Mouse (Mus musculus) ES-E14 (cell line): ENCODE measurements at regions not wholly inside any gene's neighbourhood (a gene's known extent, or its start where the extent isn't known, plus 50 kb on each side); places are given as distances from the start of the nearest gene placed in this dataset.

ENCODE experiments used
- DNase-seq: peaks from one replicate; pipeline ENCODE4 v3.0.0-alpha.2; 2013; ENCODE audit warnings: low read depth, low spot score
- H3K27ac ChIP-seq: 2 replicates; pipeline ENCODE4 v1.5.1; 2012; ENCODE audit warnings: low read depth, mild to moderate bottlenecking, low read length, moderate library complexity, mixed read lengths; ENCODE audit not compliant: poor library complexity, insufficient read depth, severe bottlenecking
- H3K36me3 ChIP-seq: 2 replicates; pipeline ENCODE4 v1.6.1; 2012; ENCODE audit warnings: mild to moderate bottlenecking, low read length, moderate library complexity, mixed read lengths; ENCODE audit not compliant: control insufficient read depth, poor library complexity, insufficient read depth, severe bottlenecking
- H3K4me1 ChIP-seq, 2 experiments: fragments of 150-350 bp in 1 of 2; sonication (generic) in 1 of 2; 2 replicates each; pipeline ENCODE4 v1.6.1; 2012; ENCODE audit warnings: low read length in 2 of 2, mild to moderate bottlenecking in 1 of 2, mixed read lengths in 1 of 2; ENCODE audit not compliant: control insufficient read depth in 2 of 2, insufficient read depth in 2 of 2, poor library complexity in 1 of 2
- H3K4me3 ChIP-seq, 2 experiments: fragments of 150-350 bp in 1 of 2; sonication (generic) in 1 of 2; 2 replicates each; pipeline ENCODE4 v1.5.1; 2012; ENCODE audit warnings: low read length in 2 of 2, low read depth in 1 of 2, mild to moderate bottlenecking in 1 of 2, mixed read lengths in 1 of 2; ENCODE audit not compliant: insufficient read depth in 1 of 2, poor library complexity in 1 of 2, severe bottlenecking in 1 of 2
- H3K9ac ChIP-seq: 2 replicates; pipeline ENCODE4 v1.6.1; 2012; ENCODE audit warnings: low read depth, mild to moderate bottlenecking, low read length, mixed read lengths; ENCODE audit not compliant: poor library complexity, insufficient read depth, severe bottlenecking
- H3K9me3 ChIP-seq: fragments of 150-350 bp; sonication (generic); 2 replicates; pipeline ENCODE4 v1.6.1; 2012; ENCODE audit warnings: low read depth, mild to moderate bottlenecking, low read length; ENCODE audit not compliant: control insufficient read depth, insufficient read depth
- CHD2 ChIP-seq: IDR thresholded peaks from 2 replicates; pipeline ENCODE4 v1.6.1; 2014; ENCODE audit warnings: mild to moderate bottlenecking, low read depth, low read length, inconsistent platforms
- HCFC1 ChIP-seq: IDR thresholded peaks from 2 replicates; pipeline ENCODE4 v1.6.1; 2012; ENCODE audit warnings: low read length, inconsistent platforms, borderline replicate concordance; ENCODE audit not compliant: insufficient read depth
- MAFK ChIP-seq: IDR thresholded peaks from 2 replicates; pipeline ENCODE4 v1.6.1; 2014; ENCODE audit warnings: mild to moderate bottlenecking, low read depth, low read length, inconsistent platforms; ENCODE audit not compliant: insufficient read depth
- ZC3H11A ChIP-seq: IDR thresholded peaks from 2 replicates; pipeline ENCODE4 v1.6.1; 2012; ENCODE audit warnings: low read depth, mild to moderate bottlenecking, inconsistent platforms, low read length, borderline replicate concordance
- ZNF384 ChIP-seq: IDR thresholded peaks from 2 replicates; pipeline ENCODE4 v1.6.1; 2012; ENCODE audit warnings: low read depth, low read length, inconsistent platforms
- in situ Hi-C, 2 experiments: fragments of 600-800 bp; cut with MboI; formaldehyde crosslinking; loops; one replicate each; pipeline ENCODE4 v1.15.1; 2025; ENCODE audit warnings: low sequenced_read_pairs in 2 of 2, inconsistent platforms in 1 of 2; ENCODE audit not compliant: unreplicated experiment in 2 of 2

DNA sequence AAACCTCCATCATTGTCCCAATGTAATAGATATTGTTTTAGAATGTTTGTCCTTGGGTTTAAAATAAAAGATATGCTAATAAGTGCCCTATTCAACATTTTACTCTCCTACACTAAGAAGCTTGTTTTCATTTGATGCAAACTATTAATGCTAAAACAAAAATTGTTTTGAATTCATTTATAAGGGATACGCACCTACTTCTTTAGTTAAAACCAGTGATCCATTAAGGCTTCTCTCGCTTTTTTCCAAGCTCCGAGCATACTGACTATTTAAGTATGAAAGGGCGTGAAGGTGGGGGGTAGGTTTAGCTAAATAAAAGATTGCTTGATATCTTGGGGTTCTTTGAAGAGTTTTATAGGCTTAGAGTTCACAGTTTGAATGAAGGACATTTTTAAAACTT, 195.1 kb downstream of the Nr2f2 start:
- no peak overlapping the region for H3K4me3 ChIP-seq
- H3K36me3 ChIP-seq, result no peaks in the 10 kb centered on the region
- H3K9ac ChIP-seq, result no peak overlapping the region
- DNase-seq, result no peak
- no peak overlapping the region for H3K27ac ChIP-seq
- H3K4me1 ChIP-seq, result no peaks in the 10 kb centered on the region
- in situ Hi-C loops, result no loop called here
- H3K9me3 ChIP-seq, result no peaks in the 10 kb centered on the region
- TF ChIP-seq MAFK (no peak), HCFC1 (no peak), ZC3H11A (no peak), ZNF384 (no peak), CHD2 (no peak)

DNA sequence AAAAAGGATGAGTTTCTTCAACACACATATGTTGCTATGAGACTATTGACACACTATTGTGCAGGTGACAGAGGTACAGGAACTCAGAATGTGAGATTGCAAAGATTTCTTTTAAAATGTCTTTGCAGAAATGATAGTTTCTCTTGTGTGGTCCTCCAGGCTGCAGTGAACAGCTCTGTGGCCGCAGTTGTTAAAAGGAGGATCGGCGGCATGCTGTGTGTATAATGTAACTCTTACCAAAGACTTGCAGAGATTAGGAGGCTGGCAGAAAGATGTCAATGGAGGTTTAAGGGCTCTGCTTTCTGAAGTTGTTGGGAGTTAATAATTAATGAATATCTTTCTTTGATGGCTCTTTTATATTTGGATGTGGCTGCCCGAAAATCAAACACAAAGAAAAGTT, 198.5 kb downstream of the Nr2f2 start:
- Histone ChIP-seq H3K4me1 (no peaks in the 10 kb centered on the region), H3K9me3 (no peaks in the 10 kb centered on the region), H3K36me3 (no peaks in the 10 kb centered on the region), H3K4me3 (no peak overlapping the region), H3K9ac (no peak overlapping the region), H3K27ac (no peak overlapping the region)
- in situ Hi-C loops, result no loop called here
- no peak for DNase-seq
- TF ChIP-seq CHD2 (no peak), ZNF384 (no peak), MAFK (no peak), HCFC1 (no peak), ZC3H11A (no peak)

DNA sequence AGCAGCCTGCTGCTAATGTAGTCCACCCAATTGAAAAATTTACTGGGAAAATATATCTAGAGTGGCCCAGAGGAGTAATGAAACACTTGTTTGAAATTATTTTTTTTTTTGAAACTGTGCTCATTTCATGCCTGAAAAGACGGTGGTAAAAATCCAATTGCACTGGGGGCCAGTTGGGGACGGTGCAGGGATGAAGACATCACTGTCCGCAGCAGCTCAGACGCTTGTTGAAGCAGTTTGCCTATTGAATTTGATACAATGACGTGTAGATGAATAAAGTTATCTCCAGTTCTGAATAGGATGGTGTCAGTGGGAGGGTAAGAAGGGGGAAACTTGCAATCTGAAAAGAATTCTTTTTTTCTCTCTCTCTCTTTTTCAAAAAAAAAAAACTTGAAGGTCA, 200.5 kb downstream of the Nr2f2 start:
- TF ChIP-seq ZC3H11A (no peak), ZNF384 (no peak), CHD2 (no peak), HCFC1 (no peak), MAFK (no peak)
- in situ Hi-C loops, result no loop called here
- no peaks in the 10 kb centered on the region for H3K4me1 ChIP-seq
- DNase-seq, result no peak
- no peak overlapping the region for H3K27ac ChIP-seq
- H3K9me3 ChIP-seq, result no peaks in the 10 kb centered on the region
- no peak overlapping the region for H3K9ac ChIP-seq
- H3K36me3 ChIP-seq, result no peaks in the 10 kb centered on the region
- H3K4me3 ChIP-seq, result no peak overlapping the region

DNA sequence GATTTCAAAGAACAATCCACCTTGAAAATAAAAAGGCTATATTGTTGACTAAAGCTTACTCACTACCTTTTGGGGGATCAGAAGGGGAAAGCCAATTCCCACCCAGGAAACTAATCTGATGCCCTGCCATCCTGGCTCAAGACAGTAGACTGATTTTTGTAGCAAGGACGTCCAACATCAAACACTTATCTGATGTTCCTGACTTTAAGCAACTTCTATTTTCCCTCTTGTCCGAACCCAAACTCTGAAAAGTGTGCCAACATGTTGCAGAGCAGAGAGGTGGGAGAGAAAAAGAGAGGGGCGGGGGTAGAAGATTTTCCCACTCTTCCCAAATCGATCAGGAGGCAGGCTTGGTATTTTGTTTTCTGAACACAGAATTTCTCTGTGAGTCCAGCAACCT, 201.0 kb downstream of the Nr2f2 start:
- Histone ChIP-seq H3K36me3 (no peaks in the 10 kb centered on the region), H3K9ac (no peak overlapping the region), H3K27ac (no peak overlapping the region), H3K4me3 (no peak overlapping the region), H3K9me3 (no peaks in the 10 kb centered on the region), H3K4me1 (no peaks in the 10 kb centered on the region)
- in situ Hi-C loops, result no loop called here
- DNase-seq, result no peak
- TF ChIP-seq MAFK (no peak), HCFC1 (no peak), ZNF384 (no peak), ZC3H11A (no peak), CHD2 (no peak)

DNA sequence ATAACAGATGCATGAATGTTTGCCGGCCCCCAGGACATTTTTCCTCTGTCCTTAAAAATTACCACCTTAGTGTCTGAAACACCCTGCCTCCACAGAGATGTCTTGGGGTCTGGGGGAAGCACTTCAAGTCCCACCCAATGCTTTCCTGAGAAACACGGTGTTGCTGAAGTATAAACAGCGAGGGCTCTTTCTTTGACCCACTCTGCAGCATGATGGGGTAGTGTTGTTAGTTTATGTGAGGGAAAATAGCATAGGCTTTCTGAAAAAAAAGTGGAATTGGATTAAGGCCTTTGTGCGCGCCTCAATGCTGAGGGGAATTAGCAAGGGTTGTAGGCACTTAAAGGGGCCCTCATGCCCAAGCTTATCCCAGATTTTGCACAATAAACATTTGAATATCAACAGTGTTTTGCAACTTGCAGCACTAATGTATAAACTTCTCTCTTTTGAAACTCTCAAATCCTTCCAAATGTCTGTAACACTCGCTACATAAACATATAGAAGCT, 201.8 kb downstream of the Nr2f2 start:
- Histone ChIP-seq H3K27ac (no peak overlapping the region), H3K4me1 (no peaks in the 10 kb centered on the region)
- in situ Hi-C loops, result no loop called here

More for the DNA sequence above, 201.8 kb downstream of the Nr2f2 start:
- Histone ChIP-seq H3K4me3 (no peak overlapping the region), H3K36me3 (no peaks in the 10 kb centered on the region), H3K9me3 (no peaks in the 10 kb centered on the region), H3K9ac (no peak overlapping the region)
- no peak for DNase-seq
- no peak for TF ChIP-seq ZC3H11A
